10 mouse cellular contexts compared by ENCODE assay signal in the genomic region with DNA sequence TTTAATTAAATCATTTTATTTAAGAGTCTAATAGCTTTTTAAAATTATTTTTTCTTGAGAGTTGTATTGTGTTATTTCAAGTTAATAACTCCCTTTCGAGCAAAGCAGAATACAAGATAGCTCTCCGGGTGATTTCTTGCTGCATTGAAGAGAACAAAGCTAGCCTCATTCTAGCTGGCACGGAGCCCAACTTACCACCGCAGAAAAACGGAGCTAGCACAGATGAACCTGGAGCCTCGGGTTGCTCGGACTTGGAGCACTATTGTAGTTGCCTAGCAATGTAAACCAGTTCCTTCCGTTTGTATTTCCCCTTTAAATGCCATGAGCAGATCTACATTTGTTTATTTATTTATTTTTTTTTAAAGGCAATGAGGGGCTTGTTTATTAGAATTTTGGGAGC.
DNase-seq lines count a peak whose midpoint lies in the region; ATAC-seq lines count a peak whose summit lies in the region.
"Had no signal": no experiment of that assay in that cellular context is flagged by ENCODE, and none has a peak within 500 bp of the region (broad histone marks: within the 10 kb centered on the region; RNA-seq: fewer than 3 reads in every experiment).

No protein-coding gene starts in this region.

- H3K9ac ChIP-seq in kidney, embryonic 14.5 days (ENCODE audit: low read depth, low read length): no peak overlapping the region
- H3K9ac ChIP-seq: liver, embryonic 13.5 days had no signal

- H3K36me3 ChIP-seq in kidney, embryonic 14.5 days (ENCODE audit: control insufficient read depth, insufficient read depth, low read length): no peaks in the 10 kb centered on the region
- H3K36me3 ChIP-seq in heart, embryonic 10.5 days: no peaks in the 10 kb centered on the region; the same call in 1 of the 2 replicates
- H3K36me3 ChIP-seq: liver, embryonic 13.5 days had no signal

- no peak overlapping the region for H3K27ac ChIP-seq in kidney, embryonic 14.5 days (ENCODE audit: low read depth, low read length)
- H3K27ac ChIP-seq in heart, embryonic 10.5 days: no peak overlapping the region
- H3K27ac ChIP-seq: liver, embryonic 13.5 days had no signal

- no peaks in the 10 kb centered on the region for H3K27me3 ChIP-seq in kidney, embryonic 14.5 days (ENCODE audit: control insufficient read depth, insufficient read depth, low read length)
- no peaks in the 10 kb centered on the region for H3K27me3 ChIP-seq in heart, embryonic 10.5 days (ENCODE audit: insufficient read depth, poor library complexity, severe bottlenecking)
- H3K27me3 ChIP-seq: liver, embryonic 13.5 days had no signal

- H3K4me2 ChIP-seq in kidney, embryonic 14.5 days (replicated peaks; ENCODE audit: low read depth, low read length): no peak overlapping the region
- H3K4me2 ChIP-seq: liver, embryonic 13.5 days had no signal

- no peak for ATAC-seq in kidney, embryonic 14.5 days (ENCODE audit: low FRiP score, low TSS enrichment)
- ATAC-seq in megakaryocyte progenitor cell, adult 5-6 weeks (replicated peaks; ENCODE audit: poor library complexity): peak; percentile 77
- ATAC-seq: intestine, postnatal 0 days had no signal

- H3K9me3 ChIP-seq in kidney, embryonic 14.5 days (ENCODE audit: control insufficient read depth, low read length): 0 out of 2 replicates have a peak, but pooled peaks cover 3% of the 10 kb centered on the region
- H3K9me3 ChIP-seq in heart, embryonic 10.5 days: no peaks in the 10 kb centered on the region
- H3K9me3 ChIP-seq: liver, embryonic 13.5 days had no signal

- H3K4me3 ChIP-seq in kidney, embryonic 14.5 days (ENCODE audit: low read length): no peak overlapping the region
- no peak overlapping the region for H3K4me3 ChIP-seq in heart, embryonic 10.5 days
- H3K4me3 ChIP-seq: liver, embryonic 13.5 days had no signal

- 79% methylated on average over 8 of the region's 8 CpGs for WGBS in kidney, embryonic 14.5 days
- WGBS in heart, embryonic 10.5 days: 78% methylated on average over 8 of the region's 8 CpGs

- no peaks in the 10 kb centered on the region for H3K4me1 ChIP-seq in kidney, embryonic 14.5 days (ENCODE audit: control insufficient read depth, insufficient read depth, low read length)
- peaks cover 20% of the 10 kb centered on the region for H3K4me1 ChIP-seq in heart, embryonic 10.5 days
- H3K4me1 ChIP-seq: liver, embryonic 13.5 days had no signal

- DNase-seq in kidney, postnatal 14 days: peak; percentile 36
- peak; percentile 45 for DNase-seq in right cerebral cortex, postnatal 14 days
- DNase-seq in right cerebral cortex, adult 18-20 months: no peak
- peak; percentile 68 to 84 for DNase-seq in cerebellum, postnatal 25 days
- DNase-seq in ovary, postnatal 14 days (ENCODE audit: low spot score): no peak
- no peak for DNase-seq in heart, embryonic 10.5 days (ENCODE audit: low spot score)
- DNase-seq: liver, embryonic 13.5 days had no signal

Comparison
In these comparisons a context has a peak if more than half of its experiments do, and no peak if none do; other contexts are left out.
1. DNase-seq: peak in kidney, postnatal 14 days (single experiment), right cerebral cortex, postnatal 14 days (single experiment) and cerebellum, postnatal 25 days (2 of 2); none in right cerebral cortex, adult 18-20 months (single experiment), ovary, postnatal 14 days (single experiment) and heart, embryonic 10.5 days (single experiment).